Mouse (Mus musculus) midbrain, postnatal 0 days (tissue): ENCODE data around the gene Tubb4b. TPM values are rescaled to one million over a fixed set of nuclear protein-coding genes. Genes with fewer than 3 reads are reported as not detected.

Source experiments
- ATAC-seq: fragments of 200-750 bp; cut with Nextera tagmentation; 2 replicates; pipeline ENCODE4 v1.8.0; 2017; ENCODE audit warnings: moderate number of reproducible peaks, mild to moderate bottlenecking, moderate TSS enrichment, moderate library complexity; ENCODE audit not compliant: low FRiP score
- DNase-seq: peaks from one replicate; pipeline ENCODE4 v3.0.0-alpha.2; 2015; ENCODE audit warnings: low spot score
- H3K27ac ChIP-seq: fragments of 300-500 bp; sonication (generic); 2 replicates; pipeline ENCODE4 v1.5.1; 2014; ENCODE audit warnings: low read depth, mild to moderate bottlenecking, low read length, mixed read lengths
- H3K27me3 ChIP-seq: fragments of 300-500 bp; sonication (generic); 2 replicates; pipeline ENCODE4 v1.6.1; 2014; ENCODE audit warnings: low read length, control low read depth, mixed read lengths; ENCODE audit not compliant: insufficient read depth
- H3K36me3 ChIP-seq: fragments of 300-500 bp; sonication (generic); 2 replicates; pipeline ENCODE4 v1.6.1; 2014; ENCODE audit warnings: low read length, control low read depth, mixed read lengths; ENCODE audit not compliant: insufficient read depth
- H3K4me1 ChIP-seq: fragments of 300-500 bp; sonication (generic); 2 replicates; pipeline ENCODE4 v1.6.1; 2014; ENCODE audit warnings: mild to moderate bottlenecking, control low read depth, antibody characterized with exemption, low read length, mixed read lengths; ENCODE audit not compliant: insufficient read depth
- H3K4me2 ChIP-seq: fragments of 300-500 bp; sonication (generic); 2 replicates; pipeline ENCODE4 v1.6.1; 2014; ENCODE audit warnings: low read depth, mild to moderate bottlenecking, low read length, mixed read lengths; ENCODE audit not compliant: poor library complexity, severe bottlenecking
- H3K4me3 ChIP-seq: fragments of 300-500 bp; sonication (generic); 2 replicates; pipeline ENCODE4 v1.5.1; 2014; ENCODE audit warnings: low read depth, mild to moderate bottlenecking, low read length, moderate library complexity
- H3K9ac ChIP-seq: fragments of 300-500 bp; sonication (generic); replicated peaks from 2 replicates; pipeline ENCODE4 v1.6.1; 2014; ENCODE audit warnings: mild to moderate bottlenecking, low read length, moderate library complexity, mixed read lengths; ENCODE audit not compliant: poor library complexity, severe bottlenecking
- H3K9me3 ChIP-seq: fragments of 300-500 bp; sonication (generic); 2 replicates; pipeline ENCODE4 v1.6.1; 2016; ENCODE audit warnings: low read length, control low read depth
- CTCF ChIP-seq: IDR thresholded peaks from 2 replicates; pipeline ENCODE4 v1.5.1; 2016; ENCODE audit warnings: antibody characterized with exemption, mild to moderate bottlenecking
- WGBS: fragments of 180-500 bp; shearing (Covaris S2); extraction: QIAGEN DNeasy Blood & Tissue Kit; methylation state at CpG from one replicate; pipeline ENCODE4 v1.1.7; 2014; 5-methylcytosine and 5-hydroxymethylcytosine counted together
- polyA plus RNA-seq: library from polyadenylated mRNA; unstranded; fragments of >200 nt; fragmentation: Nextera tagmentation; extraction: Ambion mirVana; gene quantifications from 2 replicates; pipeline ENCODE4 v1.2.1, GENCODE M21; 2015
- total RNA-seq: library from RNA; depleted of rRNA; stranded (reverse); fragments of >200 nt; gene quantifications from 2 replicates; pipeline ENCODE4 v1.2.3, GENCODE M21; 2014

The Tubb4b gene
- total and polyA plus RNA-seq, 2 experiments from 2014 or later = 461 to 625 TPM

- Histone ChIP-seq H3K9ac (peak overlapping the region; percentile 54; the same call in 1 of the 2 replicates), H3K4me1 (peaks cover 8% of the 10 kb centered on the region; the same call in 1 of the 2 replicates), H3K9me3 (no peaks in the 10 kb centered on the region), H3K27me3 (no peaks in the 10 kb centered on the region), H3K27ac (0 out of 2 replicates have a peak overlapping the region, but pooled peaks have one; percentile 52), H3K4me3 (peak overlapping the region; percentile 49), H3K36me3 (no peaks in the 10 kb centered on the region), H3K4me2 (peak overlapping the region; percentile 57)
- TF ChIP-seq CTCF = no peak
- ATAC-seq (no peak), DNase-seq (no peak)
- under 1% methylated on average over 17 of the region's 17 CpGs for WGBS
These were observed 42.6 kb downstream of the Tubb4b start for GRCm38 (mm10) chr2:25181891-25182397.

- TF ChIP-seq CTCF = 0 out of 2 replicates have a peak, but pooled peaks have one; percentile 27
- under 1% methylated on average over 86 of the region's 100 CpGs for WGBS
- H3K4me1 ChIP-seq = peaks cover 13% of the 10 kb centered on the region; the same call in 1 of the 2 replicates
These were observed 43.3 kb downstream of the Tubb4b start for GRCm38 (mm10) chr2:25180973-25181890.

GRCm38 (mm10) chr2:25180478-25180903 is 44.0 kb downstream of the Tubb4b start, which contains the start of gene Nrarp:
Gene Nrarp (plus strand): TSS chr2:25180758.
- H3K27me3 ChIP-seq = no peaks in the 10 kb centered on the region
- no peaks in the 10 kb centered on the region for H3K9me3 ChIP-seq
- peak within 1 kb of the TSS; percentile 49 for H3K4me3 ChIP-seq
- peak within 1 kb of the TSS; percentile 52 for H3K27ac ChIP-seq
- peaks cover 13% of the 10 kb centered on the region; the same call in 1 of the 2 replicates for H3K4me1 ChIP-seq
- DNase-seq (peak; percentile 94), ATAC-seq (peak; percentile 90)
- peak; percentile 73 for TF ChIP-seq CTCF
- H3K4me2 ChIP-seq = peak within 1 kb of the TSS; percentile 57
- H3K36me3 ChIP-seq = no peaks in the 10 kb centered on the region
- H3K9ac ChIP-seq = peak within 1 kb of the TSS; percentile 54
- WGBS = under 1% methylated on average over 31 of the region's 35 CpGs

More at GRCm38 (mm10) chr2:25180973-25181890, 43.3 kb downstream of the Tubb4b start:
- Histone ChIP-seq H3K27me3 (no peaks in the 10 kb centered on the region), H3K4me2 (peak overlapping the region; percentile 57), H3K36me3 (no peaks in the 10 kb centered on the region), H3K9me3 (no peaks in the 10 kb centered on the region), H3K9ac (peak overlapping the region; percentile 54), H3K27ac (peak overlapping the region; percentile 52), H3K4me3 (peak overlapping the region; percentile 49)
- peak; percentile 56 for DNase-seq
- ATAC-seq = 0 out of 2 replicates have a peak, but pooled peaks have one; percentile 4

- DNase-seq (no peak), ATAC-seq (no peak)
- Histone ChIP-seq H3K9ac (no peak overlapping the region), H3K9me3 (no peaks in the 10 kb centered on the region), H3K27ac (peak overlapping the region; percentile 48), H3K27me3 (no peaks in the 10 kb centered on the region), H3K4me2 (peak overlapping the region; percentile 57), H3K36me3 (no peaks in the 10 kb centered on the region), H3K4me1 (peaks cover 13% of the 10 kb centered on the region; the same call in 1 of the 2 replicates), H3K4me3 (peak overlapping the region; percentile 49; the same call in 1 of the 2 replicates)
- 35% methylated on average over 15 of the region's 15 CpGs for WGBS
- no peak for TF ChIP-seq CTCF
These were observed 44.8 kb downstream of the Tubb4b start for GRCm38 (mm10) chr2:25179566-25180217.

GRCm38 (mm10) chr2:25178285-25178972 is 46.1 kb downstream of the Tubb4b start:
- WGBS = 20% methylated on average over 10 of the region's 10 CpGs
- ATAC-seq = 0 out of 2 replicates have a peak, but pooled peaks have one; percentile 17
- Histone ChIP-seq H3K4me3 (no peak overlapping the region), H3K9ac (no peak overlapping the region; the same call in 1 of the 2 replicates), H3K4me1 (peaks cover 13% of the 10 kb centered on the region; the same call in 1 of the 2 replicates), H3K36me3 (no peaks in the 10 kb centered on the region), H3K4me2 (0 out of 2 replicates have a peak overlapping the region, but pooled peaks have one; percentile 7), H3K9me3 (no peaks in the 10 kb centered on the region), H3K27ac (peak overlapping the region; percentile 57), H3K27me3 (no peaks in the 10 kb centered on the region)
- peak; percentile 64 for DNase-seq
- no peak for TF ChIP-seq CTCF
